Mouse (Mus musculus) left cerebral cortex, adult 11 months (tissue): ENCODE data around the gene Clstn2.
A peak's percentile ranks its signal among the peaks of the same experiment; 100 is the strongest.

Experiments used
- DNase-seq: peaks from one replicate; pipeline ENCODE4 v3.0.0; 2022; ENCODE audit warnings: low spot score

Clstn2 gene

GRCm38 (mm10) chr9:97563121-97563520 lies 469.9 kb downstream of the Clstn2 start:
- peak; percentile 39 for DNase-seq

DNA sequence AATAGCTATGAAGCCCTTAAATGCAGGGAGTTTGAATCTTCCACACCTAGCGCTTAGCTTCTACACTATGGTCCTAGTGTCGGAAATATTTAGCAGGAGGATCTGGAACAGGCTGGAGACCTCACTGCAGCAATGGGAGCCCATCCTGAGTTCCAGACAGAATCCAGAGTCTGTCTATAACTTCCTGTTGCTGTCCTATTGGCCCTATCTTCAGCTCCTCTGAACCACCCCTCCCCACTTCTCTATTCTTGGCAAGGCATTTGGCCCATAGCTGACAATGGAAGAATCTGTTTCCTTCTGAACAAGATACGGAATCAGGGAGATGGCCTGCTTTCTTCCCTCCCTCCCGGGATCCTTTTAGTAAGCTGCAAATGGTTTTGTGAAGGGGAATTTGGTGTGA lies 488.6 kb downstream of the Clstn2 start:
- DNase-seq = no peak

DNA sequence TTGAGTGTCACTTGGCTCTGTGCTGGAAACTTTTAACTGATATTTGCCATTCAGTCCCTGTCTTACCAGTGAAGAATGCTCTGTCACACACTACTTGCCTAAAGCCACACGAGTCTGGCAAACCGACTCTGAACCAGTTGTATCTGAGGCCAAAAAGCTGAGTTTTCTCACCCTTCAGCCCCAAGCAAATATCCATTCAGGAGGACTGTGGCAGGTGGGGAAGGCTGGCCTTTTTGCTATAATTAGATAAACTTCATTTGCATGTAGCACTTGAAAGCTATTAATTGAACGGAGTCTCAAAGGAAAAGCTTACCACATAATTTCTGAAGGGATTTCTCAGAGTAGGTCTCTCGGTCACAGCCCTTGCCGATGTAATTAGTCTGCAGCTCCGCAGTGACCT lies 491.6 kb downstream of the Clstn2 start:
- no peak for DNase-seq

DNA sequence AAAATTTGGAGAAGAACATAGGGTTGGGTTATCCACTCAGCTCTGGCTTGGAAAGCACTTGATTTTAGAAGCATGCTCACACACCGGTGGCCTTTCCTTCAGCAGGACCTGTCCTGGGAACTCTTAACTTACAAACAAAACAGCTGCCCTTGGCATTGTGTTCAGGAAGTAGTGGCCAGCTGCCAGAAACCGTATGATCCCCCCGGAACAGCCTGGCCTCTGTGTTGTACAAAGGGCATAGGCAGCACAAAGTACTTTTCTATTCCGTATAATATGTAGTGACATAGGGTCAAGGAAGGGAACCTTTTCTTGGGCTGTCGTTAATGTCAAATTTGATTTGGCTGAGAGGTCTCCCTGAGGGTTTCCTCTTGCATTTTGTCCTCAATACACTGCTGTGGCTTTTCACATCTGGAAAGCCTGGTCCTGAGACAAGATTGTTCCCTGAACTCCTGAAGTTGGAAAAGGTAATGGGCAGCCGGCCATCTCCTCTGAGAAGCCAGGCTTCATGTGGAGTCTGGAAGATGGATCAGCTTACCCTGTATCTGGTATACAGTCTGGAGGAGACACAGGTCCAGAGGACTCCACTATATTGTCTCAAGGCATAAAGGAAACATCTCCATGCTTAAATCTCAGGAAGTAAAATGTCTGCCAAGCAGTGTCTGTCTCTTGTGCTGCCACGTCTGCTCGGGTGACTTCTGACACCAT lies 494.8 kb downstream of the Clstn2 start:
- DNase-seq = no peak

DNA sequence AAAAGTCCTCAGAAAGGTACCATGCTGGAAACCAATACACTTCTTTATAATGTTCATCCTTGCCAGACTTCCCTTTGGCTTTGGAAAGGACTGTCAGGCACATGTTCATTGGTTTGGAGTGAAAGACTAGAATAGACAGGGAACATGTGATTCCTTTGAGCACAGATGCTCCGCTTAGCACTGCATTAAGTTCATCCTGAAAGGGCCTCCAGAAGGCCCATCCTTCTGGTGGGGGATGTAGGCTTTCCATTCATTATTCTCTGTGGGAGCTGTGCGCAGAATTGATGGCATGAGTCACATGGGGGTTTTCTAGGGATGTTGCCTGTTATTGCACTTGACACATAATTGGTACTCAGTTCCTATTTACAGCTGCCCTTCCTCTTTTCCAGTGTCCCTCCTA lies 498.8 kb downstream of the Clstn2 start:
- no peak for DNase-seq

DNA sequence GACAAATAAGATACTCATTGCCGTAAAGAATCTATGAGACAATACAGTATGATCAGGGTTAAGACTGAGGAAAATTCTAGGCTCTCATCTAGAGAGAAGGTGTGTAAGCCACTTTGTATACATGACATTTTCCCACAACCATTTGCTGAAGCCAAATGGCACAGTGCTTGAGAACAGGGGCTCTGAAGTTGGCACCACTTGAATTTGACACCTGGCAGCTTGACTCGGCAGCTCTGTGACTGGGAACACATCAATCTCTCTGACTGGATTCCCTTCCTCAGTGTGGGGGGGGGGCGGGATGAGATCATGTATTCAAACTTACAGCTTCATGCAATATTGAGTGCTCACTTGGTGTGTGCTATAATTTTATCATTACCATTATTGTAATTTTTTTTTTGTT lies 499.7 kb downstream of the Clstn2 start:
- DNase-seq = no peak

- DNase-seq = no peak
Measured at GRCm38 (mm10) chr9:97532536-97532935, 500.4 kb downstream of the Clstn2 start.

DNA sequence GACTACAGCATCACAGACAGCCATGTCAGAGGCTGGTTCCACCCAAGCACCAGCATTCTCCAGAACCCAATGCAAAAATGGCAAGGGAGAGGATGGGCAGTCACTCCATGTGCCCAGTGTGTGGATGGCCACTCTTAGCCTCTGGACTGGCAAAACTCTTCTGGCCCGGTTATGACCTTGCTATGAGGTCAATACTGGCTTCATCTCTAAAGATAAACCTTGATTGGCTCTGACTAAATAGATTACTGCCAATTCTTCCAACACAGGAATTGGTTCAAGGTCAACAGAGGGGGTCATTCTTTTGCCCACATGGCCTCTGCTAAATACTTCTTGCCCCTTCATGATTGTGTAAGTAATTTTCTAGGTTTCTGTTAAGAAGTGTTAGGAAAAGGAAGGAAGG lies 505.1 kb downstream of the Clstn2 start:
- DNase-seq = no peak

DNA sequence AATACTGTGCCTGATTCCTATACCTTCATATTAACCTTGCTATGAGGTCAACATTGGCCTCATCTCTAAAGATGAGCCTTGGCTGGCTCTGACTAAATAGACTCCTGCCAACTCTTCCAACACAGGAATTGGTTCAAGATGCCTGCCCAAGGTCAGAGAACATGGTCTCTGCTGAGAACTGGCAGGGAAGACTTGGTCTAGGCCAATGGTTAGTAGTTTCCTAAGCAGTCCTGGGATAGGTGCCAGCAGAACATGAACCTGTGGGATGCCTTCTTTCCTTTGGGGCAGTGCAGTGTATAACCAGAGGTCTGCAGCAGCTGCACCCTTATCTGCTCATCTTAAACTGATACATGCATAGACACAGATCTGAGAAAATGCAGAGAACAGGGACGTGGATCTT lies 505.7 kb downstream of the Clstn2 start:
- no peak for DNase-seq

DNA sequence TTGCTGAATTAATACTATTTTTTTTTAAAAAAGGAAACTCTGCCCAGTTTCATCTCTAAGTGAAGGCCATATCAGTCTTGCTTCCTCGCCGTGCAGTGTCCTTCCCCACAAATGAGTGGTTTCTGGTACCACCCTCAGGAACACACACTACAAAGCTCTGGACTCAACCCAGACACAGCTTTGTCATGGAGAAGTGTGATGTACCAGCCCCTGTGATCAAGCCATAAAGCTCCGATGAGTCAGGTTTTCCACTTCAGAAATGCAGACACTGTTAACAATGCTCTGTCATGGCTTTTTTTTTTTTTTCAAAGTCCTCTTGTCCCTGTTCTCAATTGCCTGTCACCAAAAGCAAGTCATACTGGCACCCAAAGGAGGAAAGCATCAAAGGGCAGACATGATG lies 507.4 kb downstream of the Clstn2 start:
- no peak for DNase-seq

DNA sequence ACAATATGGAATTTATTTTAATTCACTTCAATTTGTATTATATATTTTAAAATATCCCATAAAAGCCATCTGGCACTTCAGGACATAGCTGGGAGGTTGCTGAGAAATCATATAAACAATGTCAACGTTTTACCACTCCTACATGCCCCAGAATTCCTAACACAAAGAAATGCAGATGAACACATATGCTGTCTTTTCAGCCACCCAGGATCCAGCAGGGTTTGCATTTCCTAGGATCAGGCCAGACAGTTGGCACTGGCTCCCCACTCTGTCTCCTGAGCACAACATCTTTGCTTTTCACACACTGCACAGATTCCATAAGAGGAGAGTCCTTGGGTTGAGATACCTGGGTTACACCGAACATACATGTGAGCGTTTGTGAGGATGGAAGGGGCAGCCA lies 508.1 kb downstream of the Clstn2 start:
- peak; percentile 29 for DNase-seq

- DNase-seq = no peak
Measured at GRCm38 (mm10) chr9:97520771-97521170, 512.2 kb downstream of the Clstn2 start.

- DNase-seq = no peak
Measured at GRCm38 (mm10) chr9:97517006-97517405, 516.0 kb downstream of the Clstn2 start.

DNA sequence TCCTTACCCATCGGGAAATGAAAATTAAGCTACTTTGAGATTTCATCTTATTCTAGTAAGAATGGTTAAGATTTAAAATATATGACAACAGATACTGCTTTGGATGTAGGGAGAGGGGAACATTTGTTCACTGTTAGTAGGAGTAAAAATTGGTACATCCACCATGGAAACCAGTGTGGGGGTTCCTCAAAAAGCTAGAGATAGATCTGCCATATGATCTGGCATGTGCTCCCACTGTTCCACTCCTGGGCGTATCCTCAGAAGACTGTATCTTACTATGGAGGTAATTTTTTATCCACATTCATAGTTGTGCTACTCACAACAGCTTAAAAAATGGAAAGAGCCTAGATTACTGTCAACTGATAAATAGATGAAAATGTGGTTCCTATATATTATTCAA lies 518.3 kb downstream of the Clstn2 start:
- no peak for DNase-seq

DNA sequence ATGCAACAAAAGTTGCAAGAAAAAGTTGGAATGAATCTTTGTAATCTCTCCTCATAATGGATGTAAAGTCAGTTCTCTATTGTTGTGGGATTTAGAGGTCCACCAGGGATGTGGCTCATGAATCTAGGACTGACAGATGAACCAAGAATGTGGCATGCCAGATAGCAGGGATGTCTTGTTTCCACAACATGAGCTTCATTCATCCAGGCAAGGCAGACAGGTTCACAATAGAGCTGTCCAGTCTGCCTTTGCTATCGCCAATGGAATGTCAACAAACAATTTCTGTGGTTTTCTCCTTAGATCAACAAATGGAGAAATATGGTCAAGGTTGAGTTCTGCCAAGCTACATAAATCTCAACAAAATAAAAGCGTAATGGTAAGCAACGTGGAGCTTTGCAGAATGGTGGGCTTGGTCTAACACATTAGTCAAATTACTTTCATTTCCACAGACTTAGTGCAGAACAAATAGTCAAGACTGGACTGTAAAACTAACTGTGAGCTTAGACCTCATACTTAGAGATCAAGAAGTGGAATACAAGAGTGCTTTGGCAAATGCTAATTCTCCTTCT lies 520.6 kb downstream of the Clstn2 start:
- no peak for DNase-seq

DNA sequence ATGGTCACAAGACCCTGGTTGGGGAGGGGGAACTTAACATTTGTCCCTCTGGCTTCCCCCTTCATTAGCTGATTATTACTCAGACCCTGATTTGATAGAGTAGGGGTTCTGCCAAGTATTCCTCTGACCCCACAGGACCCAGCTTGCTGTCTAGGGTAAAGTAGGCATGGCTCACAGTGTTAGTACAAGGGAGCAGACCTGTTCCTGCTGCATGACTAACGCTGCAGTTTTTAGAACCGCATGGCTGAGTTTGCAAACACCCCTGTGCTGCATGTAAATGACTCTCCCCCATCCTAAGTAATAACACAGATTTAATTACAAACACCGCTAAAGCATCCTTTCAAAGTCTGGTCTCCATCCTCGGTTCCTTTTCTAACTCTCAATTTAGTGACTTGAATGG lies 531.6 kb downstream of the Clstn2 start:
- no peak for DNase-seq

GRCm38 (mm10) chr9:97495056-97495455 lies 537.9 kb downstream of the Clstn2 start:
- DNase-seq = no peak

- DNase-seq = no peak
Measured at GRCm38 (mm10) chr9:97491626-97492025, 541.4 kb downstream of the Clstn2 start.

DNA sequence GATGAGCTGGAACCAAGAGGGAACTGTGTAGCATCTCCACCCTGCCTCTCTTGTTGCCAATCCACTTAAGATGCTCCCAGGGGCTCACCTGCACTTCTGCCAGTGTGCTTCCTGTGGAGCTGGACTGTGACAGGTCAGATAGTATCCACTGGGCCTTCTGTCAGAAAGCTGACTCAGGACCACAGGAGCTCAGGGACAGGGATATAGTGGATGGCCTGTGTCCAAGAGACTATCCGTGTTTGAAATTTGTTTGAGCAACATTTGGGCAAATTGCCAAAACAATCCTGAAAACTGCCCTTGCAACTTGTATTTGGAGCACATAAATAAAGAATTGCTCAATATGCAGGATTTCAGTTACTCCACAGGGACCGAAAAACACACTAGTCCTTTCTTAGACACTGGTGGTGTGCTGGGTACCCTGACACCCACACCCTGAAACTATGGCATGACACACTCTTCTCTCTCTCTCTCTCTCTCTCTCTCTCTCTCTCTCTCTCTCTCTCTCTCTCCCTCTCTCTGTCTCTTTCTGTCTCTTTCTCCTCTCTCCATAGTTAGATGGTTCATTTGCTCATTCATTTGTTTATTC lies 542.3 kb downstream of the Clstn2 start:
- DNase-seq = no peak

DNA sequence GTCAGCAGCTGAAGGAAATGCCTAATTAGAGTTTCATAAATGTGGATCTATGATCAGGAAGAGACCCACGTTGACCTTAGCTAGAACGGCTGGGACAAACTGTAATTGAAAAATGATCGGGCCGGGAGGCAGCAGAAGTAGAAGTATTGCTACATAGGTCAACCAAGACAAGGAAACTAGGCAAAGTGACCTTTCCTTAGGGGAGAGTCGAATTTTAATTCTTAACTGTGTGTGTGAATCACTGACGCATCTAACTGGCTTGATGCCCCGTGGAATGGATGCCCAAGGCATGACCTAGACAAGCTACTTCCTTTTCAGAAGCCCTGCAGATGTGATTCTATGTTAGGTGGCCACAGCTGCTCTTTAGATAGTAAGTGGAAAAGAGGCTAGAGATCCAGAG lies 546.2 kb downstream of the Clstn2 start:
- no peak for DNase-seq

DNA sequence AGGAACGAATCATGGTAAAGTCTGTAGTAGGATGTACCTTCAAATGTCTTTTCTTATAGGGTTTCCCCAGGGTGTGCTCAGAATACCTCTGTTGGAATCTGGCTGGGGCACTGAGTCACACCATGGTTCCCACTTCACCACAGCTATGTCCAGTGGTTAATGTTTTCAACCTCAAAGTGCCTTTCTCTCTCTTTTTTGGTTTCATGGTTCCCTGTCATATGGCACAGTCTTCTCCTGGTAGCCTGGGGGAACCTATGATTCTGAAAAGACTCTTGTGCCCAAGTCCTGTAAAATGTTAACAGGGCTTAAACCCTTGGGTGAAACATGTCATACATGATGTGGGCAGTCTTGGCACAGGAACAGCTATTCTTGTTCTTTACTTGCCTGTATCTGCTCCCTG lies 551.8 kb downstream of the Clstn2 start:
- no peak for DNase-seq

- no peak for DNase-seq
Measured at GRCm38 (mm10) chr9:97476961-97477360, 556.0 kb downstream of the Clstn2 start.

- DNase-seq = no peak
Measured at GRCm38 (mm10) chr9:97476456-97476855, 556.5 kb downstream of the Clstn2 start.

DNA sequence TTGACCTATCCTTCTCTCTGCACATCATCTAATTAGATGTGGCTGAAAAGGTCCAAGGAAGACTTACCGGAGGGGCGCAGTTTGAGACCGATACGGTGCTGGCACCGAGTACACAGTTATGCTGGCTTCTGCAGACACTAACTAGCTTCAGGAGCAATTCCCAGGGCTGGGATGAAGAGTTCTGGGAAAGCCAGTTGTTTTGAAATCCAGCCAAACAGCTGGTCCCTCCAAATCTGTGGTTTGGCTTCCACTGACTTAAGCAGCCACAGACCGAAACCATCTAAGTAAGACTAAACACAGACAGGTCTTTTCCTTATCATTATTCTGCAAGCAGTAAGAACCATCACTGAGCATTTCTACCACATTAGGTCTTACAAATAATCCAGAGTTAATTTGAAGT lies 558.1 kb downstream of the Clstn2 start:
- no peak for DNase-seq
